13 mouse cellular contexts compared by ENCODE assay signal in the genomic region with DNA sequence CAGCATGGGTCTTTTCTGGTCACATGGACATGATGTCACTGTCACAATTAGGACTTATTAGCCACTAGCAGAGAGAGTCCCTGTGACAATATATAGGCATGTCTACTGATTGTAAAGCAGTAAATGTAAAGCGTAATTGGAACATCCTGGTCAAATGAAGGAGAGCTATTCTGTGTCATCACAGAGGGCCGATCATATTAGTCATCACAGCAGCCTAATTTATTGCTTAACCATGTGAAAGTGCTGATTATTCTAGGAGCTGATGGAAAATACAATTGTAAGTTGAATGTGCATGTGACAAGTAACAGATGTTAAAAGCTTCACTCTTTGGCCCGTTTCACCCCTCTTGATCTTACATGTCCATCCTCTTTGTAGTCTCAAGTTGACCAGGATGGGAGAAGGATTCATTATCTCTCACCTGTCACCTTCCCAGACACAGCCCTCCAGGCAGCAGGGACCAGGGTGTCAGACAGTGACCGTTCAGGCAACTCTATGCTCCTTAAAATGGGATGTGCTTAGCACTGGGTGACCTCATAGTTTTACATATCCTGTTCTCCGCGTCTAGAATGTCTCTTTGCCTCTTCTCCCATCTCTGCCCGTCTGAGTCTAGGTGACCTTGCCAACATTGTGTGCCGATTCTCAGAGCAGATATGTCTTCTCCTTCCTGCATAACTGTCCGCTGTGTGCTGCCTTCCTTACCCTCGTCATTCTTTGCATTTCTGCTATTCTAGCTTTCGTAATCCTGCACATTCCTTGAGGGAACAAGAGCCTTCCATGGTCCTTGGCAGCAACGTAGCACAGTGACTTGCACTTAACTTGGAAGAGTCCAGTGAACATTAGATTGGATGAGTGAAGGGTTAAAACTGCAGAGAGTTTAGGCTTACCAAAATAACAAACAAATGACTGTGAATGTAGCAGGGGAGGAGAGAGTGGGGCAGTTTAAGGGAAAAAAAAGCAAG.
DNase-seq lines count a peak whose midpoint lies in the region; ATAC-seq and TF ChIP-seq lines count a peak whose summit lies in the region.
"Had no signal": no experiment of that assay in that cellular context is flagged by ENCODE, and none has a peak within 500 bp of the region (broad histone marks: within the 10 kb centered on the region; RNA-seq: fewer than 3 reads in every experiment).

No protein-coding gene starts in this region.

- ATAC-seq in embryonic facial prominence, embryonic 14.5 days (ENCODE audit: low read depth): 0 out of 2 replicates have a peak, but pooled peaks have one; percentile 33
- peak; percentile 60; the same call in 1 of the 2 replicates for ATAC-seq in lung, embryonic 14.5 days (ENCODE audit: insufficient read depth)
- ATAC-seq in megakaryocyte, adult 5-6 weeks (ENCODE audit: poor library complexity, severe bottlenecking): no peak

- H3K27me3 ChIP-seq in embryonic facial prominence, embryonic 14.5 days (replicated peaks; ENCODE audit: control insufficient read depth, insufficient read depth, low read length): no peaks in the 10 kb centered on the region
- no peaks in the 10 kb centered on the region for H3K27me3 ChIP-seq in embryonic facial prominence, embryonic 10.5 days (replicated peaks; ENCODE audit: low read depth, poor library complexity, severe bottlenecking)
- no peaks in the 10 kb centered on the region for H3K27me3 ChIP-seq in kidney, adult 2 months (replicated peaks; ENCODE audit: control insufficient read depth, insufficient read depth, low read length)
- no peaks in the 10 kb centered on the region for H3K27me3 ChIP-seq in lung, embryonic 14.5 days (ENCODE audit: insufficient read depth, low read length)
- H3K27me3 ChIP-seq: midbrain, embryonic 12.5 days had no signal

- H3K9me3 ChIP-seq in embryonic facial prominence, embryonic 14.5 days (ENCODE audit: control insufficient read depth, low read length): no peaks in the 10 kb centered on the region
- H3K9me3 ChIP-seq in embryonic facial prominence, embryonic 10.5 days: no peaks in the 10 kb centered on the region
- H3K9me3 ChIP-seq in lung, embryonic 14.5 days (ENCODE audit: low read depth, low read length): no peaks in the 10 kb centered on the region
- H3K9me3 ChIP-seq: midbrain, embryonic 12.5 days had no signal

- H3K4me3 ChIP-seq in embryonic facial prominence, embryonic 14.5 days (ENCODE audit: low read depth, low read length): no peak overlapping the region
- no peak overlapping the region for H3K4me3 ChIP-seq in embryonic facial prominence, embryonic 10.5 days
- no peak overlapping the region for H3K4me3 ChIP-seq in kidney, adult 2 months (ENCODE audit: insufficient read depth, low read depth, low read length)
- H3K4me3 ChIP-seq in lung, embryonic 14.5 days (ENCODE audit: low read depth, low read length): no peak overlapping the region
- H3K4me3 ChIP-seq: midbrain, embryonic 12.5 days had no signal

- no peak overlapping the region for H3K27ac ChIP-seq in embryonic facial prominence, embryonic 14.5 days (replicated peaks; ENCODE audit: low read depth, low read length)
- H3K27ac ChIP-seq in embryonic facial prominence, embryonic 10.5 days (replicated peaks): no peak overlapping the region
- no peak overlapping the region for H3K27ac ChIP-seq in kidney, adult 2 months (ENCODE audit: insufficient read depth, low read depth, low read length)
- no peak overlapping the region for H3K27ac ChIP-seq in lung, embryonic 14.5 days (ENCODE audit: low read depth)
- H3K27ac ChIP-seq: liver, embryonic 14.5 days; midbrain, embryonic 12.5 days had no signal

- intact Hi-C loops in left cerebral cortex, postnatal 10 days (cut with DNase I): no loop called here

- H3K4me1 ChIP-seq in embryonic facial prominence, embryonic 14.5 days (ENCODE audit: control insufficient read depth, insufficient read depth, low read length): no peaks in the 10 kb centered on the region
- 0 out of 2 replicates have a peak, but pooled peaks cover 6% of the 10 kb centered on the region for H3K4me1 ChIP-seq in embryonic facial prominence, embryonic 10.5 days
- no peaks in the 10 kb centered on the region for H3K4me1 ChIP-seq in kidney, adult 2 months (ENCODE audit: control insufficient read depth, insufficient read depth, low read length)
- peaks cover 7% of the 10 kb centered on the region; the same call in 1 of the 2 replicates for H3K4me1 ChIP-seq in lung, embryonic 14.5 days (ENCODE audit: insufficient read depth)
- H3K4me1 ChIP-seq: midbrain, embryonic 12.5 days had no signal

- H3K4me2 ChIP-seq in embryonic facial prominence, embryonic 14.5 days (ENCODE audit: low read depth, low read length): no peak overlapping the region
- H3K4me2 ChIP-seq in lung, embryonic 14.5 days: no peak overlapping the region
- H3K4me2 ChIP-seq: midbrain, embryonic 12.5 days had no signal

- no peak for TF ChIP-seq CTCF in kidney, adult 2 months (conservative IDR thresholded peaks at IDR 0.05; ENCODE audit: insufficient read depth, insufficient read length, low read depth, low read length)
- no peak for TF ChIP-seq CTCF in lung, embryonic 14.5 days (IDR thresholded peaks at IDR 0.05; ENCODE audit: low read depth)

- DNase-seq in embryonic facial prominence, embryonic 14.5 days (ENCODE audit: low spot score): peak; percentile 34
- DNase-seq in embryonic facial prominence, embryonic 10.5 days (ENCODE audit: low spot score): no peak
- peak; percentile 13 for DNase-seq in kidney, adult 2 months
- DNase-seq in kidney, postnatal 14 days: no peak
- peak; percentile 58 for DNase-seq in lung, embryonic 14.5 days
- DNase-seq in retina, embryonic 14.5 days (ENCODE audit: low spot score): peak; percentile 38
- DNase-seq in left cerebral cortex, postnatal 10 days (ENCODE audit: extremely low spot score in 1 of 2, low spot score in 2 of 2): no peak
- DNase-seq: adrenal gland, postnatal 36 days; cerebellum, postnatal 10 days; left cerebral cortex, postnatal 4 days had no signal

- no peak overlapping the region for H3K9ac ChIP-seq in embryonic facial prominence, embryonic 14.5 days (ENCODE audit: low read depth, low read length)
- no peak overlapping the region for H3K9ac ChIP-seq in lung, embryonic 14.5 days
- H3K9ac ChIP-seq: liver, embryonic 14.5 days; midbrain, embryonic 12.5 days had no signal

- H3K36me3 ChIP-seq in embryonic facial prominence, embryonic 14.5 days (ENCODE audit: control insufficient read depth, insufficient read depth, low read length): no peaks in the 10 kb centered on the region
- no peaks in the 10 kb centered on the region for H3K36me3 ChIP-seq in embryonic facial prominence, embryonic 10.5 days (replicated peaks)
- no peaks in the 10 kb centered on the region for H3K36me3 ChIP-seq in kidney, adult 2 months (ENCODE audit: control insufficient read depth, insufficient read depth, low read length)
- no peaks in the 10 kb centered on the region for H3K36me3 ChIP-seq in lung, embryonic 14.5 days (ENCODE audit: insufficient read depth)
- H3K36me3 ChIP-seq: midbrain, embryonic 12.5 days had no signal

- no peak for TF ChIP-seq POLR2A in kidney, adult 2 months (IDR thresholded peaks at IDR 0.05; ENCODE audit: low read depth, low read length)

- 58% methylated on average over 12 of the region's 12 CpGs for WGBS in embryonic facial prominence, embryonic 14.5 days
- WGBS in embryonic facial prominence, embryonic 10.5 days: 73% methylated on average over 12 of the region's 12 CpGs
- WGBS in kidney, adult 2 months: 36% methylated on average over 12 of the region's 12 CpGs
- WGBS in lung, embryonic 14.5 days: 35% methylated on average over 12 of the region's 12 CpGs

Comparison
In these comparisons a context has a peak if more than half of its experiments do, and no peak if none do; other contexts are left out.
1. DNase-seq: peak in embryonic facial prominence, embryonic 14.5 days (single experiment), kidney, adult 2 months (single experiment), lung, embryonic 14.5 days (single experiment) and retina, embryonic 14.5 days (single experiment); none in embryonic facial prominence, embryonic 10.5 days (single experiment), kidney, postnatal 14 days (single experiment) and left cerebral cortex, postnatal 10 days (0 of 2).